Mouse (Mus musculus): ENCODE measurements around the gene Maf.

GRCm38 (mm10) chr8:115718621-115719020 lies 11.0 kb upstream of the Maf start:
- TF ChIP-seq EP300 (IDR thresholded peaks at IDR 0.05; ENCODE audit: low read depth): no peak
- no peak for TF ChIP-seq CTCF (IDR thresholded peaks at IDR 0.05; ENCODE audit: low read depth)

Measured in liver, postnatal 0 days (tissue).